Mouse (Mus musculus): ENCODE results near the gene Akt2. TPM values are rescaled to one million over a fixed set of nuclear protein-coding genes. Genes with fewer than 3 reads are reported as not detected.

The Akt2 gene
- total RNA-seq, 2 experiments from 2014 or later, result 194 to 199 TPM

DNA sequence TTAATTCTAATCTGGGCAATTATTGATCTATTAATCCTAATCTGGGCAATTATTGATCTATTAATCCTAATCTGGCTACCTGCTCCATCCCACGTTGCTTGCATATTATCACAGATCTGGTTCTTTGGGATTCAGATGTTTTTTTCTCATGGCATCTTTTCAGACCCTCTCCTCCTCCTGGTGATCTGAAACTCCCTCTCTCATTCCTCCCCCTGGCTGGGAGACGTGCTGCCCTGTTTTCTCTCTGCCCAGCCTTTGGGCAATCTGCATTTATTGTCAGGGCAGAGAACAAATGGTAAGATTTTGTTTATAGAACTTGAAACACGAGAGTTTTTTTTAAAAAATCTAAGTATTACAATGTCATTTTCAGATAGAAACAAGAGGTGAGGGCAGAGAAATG is 96.5 kb downstream of the Akt2 start:
- Histone ChIP-seq H3K4me3 (no peak overlapping the region), H3K27ac (no peak overlapping the region)
- no peak for DNase-seq
- intact Hi-C loops (cut with DNase I), result loop anchor here (2.0 to 5.0 kb wide), 2 partner anchors 13 to 356 kb away; partner anchors contain the start of gene Map3k10
- TF ChIP-seq CTCF (IDR thresholded peaks at IDR 0.05), result no peak

DNA sequence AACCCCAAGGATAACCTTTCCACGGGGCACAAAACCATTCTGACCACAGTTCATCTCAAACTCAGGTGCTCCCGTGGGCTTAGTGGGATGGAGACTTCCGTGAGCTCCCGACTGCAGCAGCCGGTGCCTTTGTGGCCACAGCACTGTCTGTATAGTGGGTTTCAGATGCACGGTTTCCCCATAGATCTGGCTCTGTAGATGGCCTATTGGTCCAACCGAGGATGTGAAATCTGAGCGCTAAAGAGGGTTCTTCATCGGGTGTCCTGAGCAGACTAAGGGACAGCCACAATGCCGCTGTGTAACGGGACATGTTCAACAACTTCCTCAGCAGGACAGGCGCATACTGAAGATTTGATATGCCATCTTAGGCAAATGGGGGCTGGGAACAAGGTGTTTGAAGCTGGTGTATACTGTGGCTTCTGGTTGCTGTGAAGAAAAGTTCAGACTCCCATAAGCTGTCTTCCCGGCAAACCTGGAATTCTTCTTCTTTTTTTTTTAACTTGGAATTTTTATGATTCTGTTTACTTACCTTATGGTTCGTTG is 97.0 kb downstream of the Akt2 start:
- no peak for TF ChIP-seq CTCF (IDR thresholded peaks at IDR 0.05)
- Histone ChIP-seq H3K27ac (peak overlapping the region; percentile 85), H3K4me3 (peak overlapping the region; percentile 75)
- no peak for DNase-seq
- intact Hi-C loops (cut with DNase I), result loop anchor here (2.0 to 5.0 kb wide), 2 partner anchors 14 to 356 kb away; partner anchors contain the start of gene Map3k10

DNA sequence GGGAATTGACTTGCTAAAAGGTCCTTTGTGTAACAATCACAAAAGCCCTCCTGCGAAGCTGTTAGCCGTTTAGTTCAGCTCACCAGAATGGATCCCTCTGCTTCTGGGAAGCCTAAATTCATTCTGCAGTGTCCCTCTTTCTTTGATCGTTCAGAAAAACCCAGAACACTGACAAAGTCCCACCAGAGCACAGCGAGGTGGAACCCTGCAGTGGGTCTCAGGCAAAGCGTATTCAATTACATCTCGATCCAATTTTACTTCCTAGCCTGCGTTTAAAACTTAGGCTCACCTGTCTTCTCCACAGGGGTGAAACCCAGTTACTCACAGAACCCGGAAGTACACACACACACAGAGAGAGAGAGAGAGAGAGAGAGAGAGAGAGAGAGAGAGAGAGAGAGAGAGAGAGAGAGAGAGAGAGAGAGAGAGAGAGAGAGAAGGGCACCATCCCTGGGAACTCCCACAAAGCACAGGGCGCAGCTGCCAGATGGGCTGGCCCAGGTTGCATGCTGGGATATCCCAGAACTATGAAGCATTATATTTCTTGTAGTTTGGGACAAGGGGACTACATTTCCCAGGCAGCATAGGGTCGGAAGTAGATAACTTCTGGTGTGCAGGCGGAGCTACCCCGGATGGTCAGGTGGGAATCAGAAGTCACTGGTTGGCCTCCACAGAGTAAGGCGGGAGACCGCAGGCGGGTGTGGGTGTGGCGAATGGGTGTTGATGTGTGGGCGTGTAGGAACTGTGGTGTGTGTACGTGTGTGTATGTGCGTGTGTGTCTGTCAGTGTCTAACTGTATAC is 97.7 kb downstream of the Akt2 start, which contains the start of gene Zfp607b:
Gene Zfp607b (plus strand): TSS at position 526 of the 798 bp plus-strand sequence.
- DNase-seq, result peak; percentile 91
- H3K27ac ChIP-seq, result peak within 1 kb of the TSS; percentile 85
- H3K4me3 ChIP-seq, result peak within 1 kb of the TSS; percentile 75
- no peak for TF ChIP-seq CTCF (IDR thresholded peaks at IDR 0.05)
- intact Hi-C loops (cut with DNase I), result loop anchor here (2.0 to 5.0 kb wide), 2 partner anchors 14 to 357 kb away; partner anchors contain the start of gene Map3k10

Other genes with a start within 250 kb of the Akt2 start
- 1 to 10 TPM; 2.3 to 2.8 TPM for gene Shkbp1, start 235.5 kb upstream of the Akt2 start, total RNA-seq (2021)
- not detected for gene Gm20479, start 234.1 kb upstream of the Akt2 start, total RNA-seq (2021)
- gene Sptbn4, start 143.9 kb upstream of the Akt2 start, total RNA-seq (2021), result under 1 TPM in 1 of 2 experiments, not detected in 1; 0.03 TPM
- gene Blvrb, start 143.6 kb upstream of the Akt2 start, total RNA-seq (2021), result 10 to 100 TPM in 1 of 2 experiments, 1 to 10 TPM in 1; 8.9 to 15.8 TPM
- gene Sertad3, start 117.8 kb upstream of the Akt2 start, total RNA-seq (2021), result 1 to 10 TPM; 3.3 to 7.1 TPM
- 1 to 10 TPM; 5.5 to 9.1 TPM for gene Sertad1, start 104.6 kb upstream of the Akt2 start, total RNA-seq (2021)
- 1 to 10 TPM; 3.1 to 4.1 TPM for gene Prx, start 92.2 kb upstream of the Akt2 start, total RNA-seq (2021)
- under 1 TPM in 1 of 2 experiments, not detected in 1; 0.13 TPM for gene Hipk4, start 68.3 kb upstream of the Akt2 start, total RNA-seq (2021)
- gene Pld3, start 38.3 kb upstream of the Akt2 start, total RNA-seq (2021), result 10 to 100 TPM; 14.5 to 17.2 TPM
- gene 2310022A10Rik, start 38.3 kb upstream of the Akt2 start, total RNA-seq (2021), result 100 to 1,000 TPM; 107 to 123 TPM
- not detected for gene Ttc9b, start 62.4 kb downstream of the Akt2 start, total RNA-seq (2021)
- gene Map3k10, start 83.0 kb downstream of the Akt2 start, total RNA-seq (2021), result 10 to 100 TPM; 35.3 to 39.1 TPM
- under 1 TPM; 0.43 to 0.84 TPM for gene Zfp607b, start 97.8 kb downstream of the Akt2 start, total RNA-seq (2021)
- gene Zfp60, start 139.8 kb downstream of the Akt2 start, total RNA-seq (2021), result 1 to 10 TPM; 5.9 to 9.0 TPM
- 1 to 10 TPM; 4.0 to 5.0 TPM for gene Zfp626, start 215.6 kb downstream of the Akt2 start, total RNA-seq (2021)
- gene Zfp59, start 247.1 kb downstream of the Akt2 start, total RNA-seq (2021), result 1 to 10 TPM; 2.3 to 2.7 TPM